Mouse (Mus musculus) B cell, adult 67 days (primary cell): ENCODE data around the gene Gm3636. TPM values are rescaled to one million over a fixed set of nuclear protein-coding genes. Genes with fewer than 3 reads are reported as not detected.

Experiments used
- total RNA-seq, 2 experiments: library from RNA; stranded (reverse); gene quantifications; 4 replicates each; pipeline ENCODE4 v1.2.4; 2023

Gene Gm3636
- 1 to 10 TPM; 1.0 to 2.0 TPM for total RNA-seq

DNA sequence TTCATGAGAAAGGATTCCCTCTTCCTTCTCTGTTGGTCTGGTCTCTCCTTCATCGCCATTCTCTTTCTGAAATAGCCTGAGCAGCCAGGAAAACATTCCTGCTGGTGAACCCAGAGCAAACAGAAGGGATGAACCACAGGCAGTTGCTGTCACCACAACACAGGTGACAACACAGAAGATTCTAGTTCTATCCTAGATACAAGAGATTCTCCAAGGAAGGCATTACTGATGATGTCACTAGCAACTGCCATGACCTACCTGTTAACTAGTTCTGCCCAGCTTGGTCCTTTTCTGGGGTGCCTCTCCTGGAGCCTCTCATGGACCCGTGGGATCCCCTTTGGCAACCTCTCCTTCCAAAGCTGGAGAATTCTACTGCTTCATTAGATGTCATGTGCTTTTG, at the start of gene Gm3636:
Gene Gm3636, minus strand, starts transcription at position 101 of the 400 bp plus-strand sequence.

DNA sequence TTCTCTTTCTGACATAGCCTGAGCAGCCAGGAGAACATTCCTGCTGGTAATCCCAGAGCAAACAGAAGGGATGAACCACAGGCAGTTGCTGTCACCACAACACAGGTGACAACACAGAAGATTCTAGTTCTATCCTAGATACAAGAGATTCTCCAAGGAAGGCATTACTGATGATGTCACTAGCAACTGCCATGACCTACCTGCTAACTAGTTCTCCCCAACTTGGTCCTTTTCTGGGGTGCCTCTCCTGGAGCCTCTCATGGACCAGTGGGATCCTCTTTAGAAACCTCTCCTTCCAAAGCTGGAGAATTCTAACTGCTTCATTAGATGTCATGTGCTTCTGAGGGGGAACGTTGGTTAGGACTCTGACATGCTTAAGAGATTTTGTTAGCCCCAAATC, 32.2 kb upstream of the Gm3636 start, which contains the start of gene Gm8362:
Gene Gm8362, minus strand, starts transcription at position 101 of the 400 bp plus-strand sequence.

DNA sequence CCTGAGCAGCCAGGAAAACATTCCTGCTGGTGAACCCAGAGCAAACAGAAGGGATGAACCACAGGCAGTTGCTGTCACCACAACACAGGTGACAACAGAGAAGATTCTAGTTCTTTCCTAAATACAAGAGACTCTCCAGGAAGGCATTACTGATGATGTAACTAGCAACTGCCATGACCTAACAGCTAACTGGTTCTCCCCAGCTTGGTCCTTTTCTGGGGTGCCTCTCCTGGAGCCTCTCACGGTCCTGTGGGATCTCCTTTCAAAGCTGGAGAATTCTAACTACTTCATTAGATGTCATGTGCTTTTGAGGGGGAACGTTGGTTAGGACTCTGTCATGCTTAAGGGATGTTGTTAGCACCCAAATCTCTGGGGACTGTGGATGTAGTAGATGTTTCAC, 22.0 kb downstream of the Gm3636 start, which contains the start of gene Gm8050:
Gene Gm8050, minus strand, starts transcription at position 101 of the 400 bp plus-strand sequence.

Other genes with a start within 250 kb of the Gm3636 start
- not detected for gene Gm8356, start 205.0 kb downstream of the Gm3636 start, total RNA-seq
- not detected for gene Gm3629, start 151.7 kb downstream of the Gm3636 start, total RNA-seq
- gene Gm3460, start 119.9 kb downstream of the Gm3636 start, total RNA-seq: not detected
- not detected for gene Gm10251, start 58.2 kb downstream of the Gm3636 start, total RNA-seq
- gene Gm8050, start 22.1 kb downstream of the Gm3636 start, total RNA-seq: not detected
- gene Gm8362, start 32.1 kb upstream of the Gm3636 start, total RNA-seq: not detected
- gene Gm3642, start 98.0 kb upstream of the Gm3636 start, total RNA-seq: not detected
- not detected for gene Gm3667, start 147.6 kb upstream of the Gm3636 start, total RNA-seq
- gene Gm6356, start 231.5 kb upstream of the Gm3636 start, total RNA-seq: not detected